Mouse (Mus musculus): ENCODE data around the gene Drd1. TPM values are rescaled to one million over a fixed set of nuclear protein-coding genes. Genes with fewer than 3 reads are reported as not detected.

The Drd1 gene
- polyA plus RNA-seq, 1 experiment, result 1.2 TPM

GRCm38 (mm10) chr13:54037936-54038335, 17.6 kb downstream of the Drd1 start:
- no peak for DNase-seq (ENCODE audit: low read depth)

GRCm38 (mm10) chr13:54035541-54035940, 20.0 kb downstream of the Drd1 start:
- TF ChIP-seq CTCF (IDR thresholded peaks at IDR 0.05; ENCODE audit: borderline replicate concordance, extremely low read depth, insufficient read depth, insufficient read length) (peak; percentile 29; the same call in 1 of the 2 replicates), POLR2A (IDR thresholded peaks at IDR 0.05; ENCODE audit: borderline replicate concordance, extremely low read depth, insufficient read depth, insufficient read length, poor library complexity, severe bottlenecking) (no peak)
- DNase-seq (ENCODE audit: low read depth), result no peak

More at GRCm38 (mm10) chr13:54037936-54038335, 17.6 kb downstream of the Drd1 start:
- TF ChIP-seq POLR2A (IDR thresholded peaks at IDR 0.05; ENCODE audit: borderline replicate concordance, extremely low read depth, insufficient read depth, insufficient read length, poor library complexity, severe bottlenecking) (no peak), CTCF (IDR thresholded peaks at IDR 0.05; ENCODE audit: borderline replicate concordance, extremely low read depth, insufficient read depth, insufficient read length) (no peak)

- DNase-seq (ENCODE audit: low read depth), result no peak
Observed at GRCm38 (mm10) chr13:54033653-54034052, 21.9 kb downstream of the Drd1 start.

DNA sequence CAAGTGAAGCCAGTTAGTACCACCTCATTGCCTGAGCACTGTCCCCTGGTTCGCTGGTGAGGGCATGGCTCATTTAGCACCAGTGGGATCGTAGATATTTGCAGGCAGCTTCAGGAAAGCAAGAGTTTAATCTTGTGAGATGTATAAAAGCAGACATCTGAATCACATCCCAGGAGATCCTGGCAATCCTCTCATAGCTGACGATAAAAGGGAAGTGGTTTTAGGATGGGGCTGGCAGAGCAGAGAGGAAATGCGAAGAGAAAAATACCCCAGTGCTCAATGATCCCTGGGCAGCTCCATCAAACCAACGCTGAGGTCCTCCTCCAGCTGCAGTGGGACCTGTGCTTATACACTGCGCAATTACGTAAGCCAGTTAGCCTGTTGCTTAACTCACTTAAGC, 28.4 kb downstream of the Drd1 start:
- TF ChIP-seq CTCF (IDR thresholded peaks at IDR 0.05; ENCODE audit: borderline replicate concordance, extremely low read depth, insufficient read depth, insufficient read length) (no peak), POLR2A (IDR thresholded peaks at IDR 0.05; ENCODE audit: borderline replicate concordance, extremely low read depth, insufficient read depth, insufficient read length, poor library complexity, severe bottlenecking) (no peak)
- no peak for DNase-seq (ENCODE audit: low read depth)

More at GRCm38 (mm10) chr13:54033653-54034052, 21.9 kb downstream of the Drd1 start:
- TF ChIP-seq CTCF (IDR thresholded peaks at IDR 0.05; ENCODE audit: borderline replicate concordance, extremely low read depth, insufficient read depth, insufficient read length) (no peak), POLR2A (IDR thresholded peaks at IDR 0.05; ENCODE audit: borderline replicate concordance, extremely low read depth, insufficient read depth, insufficient read length, poor library complexity, severe bottlenecking) (no peak)

DNA sequence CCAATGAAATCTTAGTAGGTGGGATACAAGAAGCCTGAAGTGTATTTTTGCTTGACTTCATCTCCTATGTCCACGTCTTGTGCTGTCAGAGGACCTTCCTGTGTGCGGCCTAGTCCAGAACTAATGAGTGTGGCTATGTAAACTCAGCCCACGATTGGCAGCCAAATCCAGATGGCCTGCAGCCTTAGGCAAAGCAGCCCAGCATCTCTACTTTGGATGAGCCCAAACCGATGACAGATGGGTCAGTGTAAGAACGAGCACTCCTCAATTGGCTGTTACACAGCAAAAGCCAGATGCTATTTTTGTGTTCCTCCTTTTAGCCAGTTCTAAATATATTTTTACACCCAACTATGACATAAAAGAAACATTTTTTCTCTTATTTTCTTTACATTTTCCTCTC, 32.2 kb downstream of the Drd1 start:
- peak; percentile 73 for DNase-seq (ENCODE audit: low read depth)
- TF ChIP-seq CTCF (IDR thresholded peaks at IDR 0.05; ENCODE audit: borderline replicate concordance, extremely low read depth, insufficient read depth, insufficient read length), result no peak
- TF ChIP-seq POLR2A (IDR thresholded peaks at IDR 0.05; ENCODE audit: borderline replicate concordance, extremely low read depth, insufficient read depth, insufficient read length, poor library complexity, severe bottlenecking), result no peak

GRCm38 (mm10) chr13:54008716-54009115, 46.8 kb downstream of the Drd1 start:
- peak; percentile 65 for DNase-seq (ENCODE audit: low read depth)

More at GRCm38 (mm10) chr13:54008716-54009115, 46.8 kb downstream of the Drd1 start:
- TF ChIP-seq CTCF (IDR thresholded peaks at IDR 0.05; ENCODE audit: borderline replicate concordance, extremely low read depth, insufficient read depth, insufficient read length), result no peak
- no peak for TF ChIP-seq POLR2A (IDR thresholded peaks at IDR 0.05; ENCODE audit: borderline replicate concordance, extremely low read depth, insufficient read depth, insufficient read length, poor library complexity, severe bottlenecking)

Other genes starting within 250 kb of the Drd1 start
- gene Sfxn1, start 16.2 kb upstream of the Drd1 start, polyA plus RNA-seq (2012; rRNA removed), result 49.1 and 62.2 TPM in 2 replicates
- gene Hrh2, start 136.4 kb upstream of the Drd1 start, polyA plus RNA-seq (2012; rRNA removed), result 0.96 and 1.0 TPM in 2 replicates